Mouse (Mus musculus) heart, postnatal 0 days (tissue): ENCODE measurements around the gene Pak6. TPM values are rescaled to one million over a fixed set of nuclear protein-coding genes. Genes with fewer than 3 reads are reported as not detected.
A peak's percentile ranks its signal among the peaks of the same experiment; 100 is the strongest.

Experiments used
- ATAC-seq: fragments of 200-750 bp; cut with Nextera tagmentation; 2 replicates; pipeline ENCODE4 v1.8.0; 2017; ENCODE audit warnings: low read depth, moderate number of reproducible peaks, moderate library complexity; ENCODE audit not compliant: insufficient read depth
- DNase-seq: peaks from one replicate; pipeline ENCODE4 v3.0.0-alpha.2; 2016; ENCODE audit warnings: low spot score
- H3K27ac ChIP-seq: fragments of 300-500 bp; sonication (generic); 2 replicates; pipeline ENCODE4 v1.5.1; 2014; ENCODE audit warnings: low read depth, mild to moderate bottlenecking
- H3K27me3 ChIP-seq: fragments of 300-500 bp; sonication (generic); 2 replicates; pipeline ENCODE4 v1.6.1; 2014; ENCODE audit warnings: low read length, mixed read lengths; ENCODE audit not compliant: control insufficient read depth, insufficient read depth
- H3K36me3 ChIP-seq: fragments of 300-500 bp; sonication (generic); replicated peaks from 2 replicates; pipeline ENCODE4 v1.6.1; 2014; ENCODE audit warnings: low read length, mixed read lengths; ENCODE audit not compliant: control insufficient read depth, insufficient read depth
- H3K4me1 ChIP-seq: fragments of 300-500 bp; sonication (generic); 2 replicates; pipeline ENCODE4 v1.6.1; 2014; ENCODE audit warnings: antibody characterized with exemption; ENCODE audit not compliant: control insufficient read depth, insufficient read depth
- H3K4me2 ChIP-seq: fragments of 300-500 bp; sonication (generic); 2 replicates; pipeline ENCODE4 v1.6.1; 2014; ENCODE audit warnings: low read depth, mild to moderate bottlenecking, low read length, moderate library complexity
- H3K4me3 ChIP-seq: fragments of 300-500 bp; sonication (generic); 2 replicates; pipeline ENCODE4 v1.5.1; 2014; ENCODE audit warnings: low read depth, low read length
- H3K9ac ChIP-seq: fragments of 300-500 bp; sonication (generic); replicated peaks from 2 replicates; pipeline ENCODE4 v1.6.1; 2014; ENCODE audit warnings: low read depth, low read length, mixed read lengths
- H3K9me3 ChIP-seq: fragments of 300-500 bp; sonication (generic); replicated peaks from 2 replicates; pipeline ENCODE4 v1.6.1; 2016; ENCODE audit warnings: low read length; ENCODE audit not compliant: control insufficient read depth
- CTCF ChIP-seq: IDR thresholded peaks from 2 replicates; pipeline ENCODE4 v1.5.1; 2016; ENCODE audit warnings: antibody characterized with exemption, control low read depth, low read depth
- EP300 ChIP-seq: IDR thresholded peaks from 2 replicates; pipeline ENCODE4 v1.6.1; 2016; ENCODE audit warnings: antibody characterized with exemption, low read depth
- WGBS: fragments of 180-500 bp; shearing (Covaris S2); extraction: QIAGEN DNeasy Blood & Tissue Kit; methylation state at CpG from one replicate; pipeline ENCODE4 v1.1.7; 2014; 5-methylcytosine and 5-hydroxymethylcytosine counted together
- polyA plus RNA-seq: library from polyadenylated mRNA; unstranded; fragments of >200 nt; fragmentation: Nextera tagmentation; extraction: Ambion mirVana; gene quantifications from 2 replicates; pipeline ENCODE4 v1.2.1, GENCODE M21; 2015
- total RNA-seq: library from RNA; depleted of rRNA; stranded (reverse); fragments of >200 nt; gene quantifications from 2 replicates; pipeline ENCODE4 v1.2.3, GENCODE M21; 2014; ENCODE audit warnings: low replicate concordance; rRNA removed

Gene Pak6
- total RNA-seq: 16.8 and 17.0 TPM in 2 replicates
- polyA plus RNA-seq: 7.9 and 9.0 TPM in 2 replicates

- ATAC-seq (no peak), DNase-seq (no peak)
- Histone ChIP-seq H3K9ac (peak within 1 kb of the TSS; percentile 46), H3K4me1 (peaks cover 56% of the 10 kb centered on the region), H3K9me3 (no peaks in the 10 kb centered on the region), H3K27me3 (no peaks in the 10 kb centered on the region), H3K27ac (peak within 1 kb of the TSS; percentile 68), H3K4me3 (peak within 1 kb of the TSS; percentile 50), H3K4me2 (peak within 1 kb of the TSS; percentile 77), H3K36me3 (no peaks in the 10 kb centered on the region)
- no peak for TF ChIP-seq EP300
- no peak for TF ChIP-seq CTCF
- WGBS: 3% methylated on average over 33 of the region's 37 CpGs
These were observed at the start of gene Pak6 for GRCm38 (mm10) chr2:118662902-118663803. Gene Pak6 (plus strand): TSS chr2:118663303.

GRCm38 (mm10) chr2:118618013-118618412, 45.1 kb upstream of the Pak6 start:
- DNase-seq: no peak
- 87% methylated on average over 5 of the region's 5 CpGs for WGBS

GRCm38 (mm10) chr2:118620101-118620500, 43.0 kb upstream of the Pak6 start:
- H3K27me3 ChIP-seq: no peaks in the 10 kb centered on the region
- no peak overlapping the region for H3K4me2 ChIP-seq
- TF ChIP-seq CTCF (no peak), EP300 (no peak)
- peaks cover 95% of the 10 kb centered on the region for H3K36me3 ChIP-seq
- no peak overlapping the region for H3K9ac ChIP-seq
- DNase-seq (no peak), ATAC-seq (no peak)
- H3K27ac ChIP-seq: no peak overlapping the region
- H3K4me1 ChIP-seq: no peaks in the 10 kb centered on the region
- no peaks in the 10 kb centered on the region for H3K9me3 ChIP-seq
- H3K4me3 ChIP-seq: no peak overlapping the region
- 75% methylated on average over 2 of the region's 2 CpGs for WGBS

More at GRCm38 (mm10) chr2:118618013-118618412, 45.1 kb upstream of the Pak6 start:
- no peaks in the 10 kb centered on the region for H3K9me3 ChIP-seq
- peaks cover 96% of the 10 kb centered on the region for H3K36me3 ChIP-seq
- TF ChIP-seq CTCF: no peak
- TF ChIP-seq EP300: no peak
- H3K27me3 ChIP-seq: no peaks in the 10 kb centered on the region
- H3K9ac ChIP-seq: no peak overlapping the region
- no peak overlapping the region for H3K27ac ChIP-seq
- no peak for ATAC-seq
- H3K4me3 ChIP-seq: no peak overlapping the region
- H3K4me1 ChIP-seq: no peaks in the 10 kb centered on the region
- H3K4me2 ChIP-seq: no peak overlapping the region

GRCm38 (mm10) chr2:118620608-118621007, 42.5 kb upstream of the Pak6 start:
- Histone ChIP-seq H3K4me1 (no peaks in the 10 kb centered on the region), H3K4me3 (no peak overlapping the region), H3K9me3 (no peaks in the 10 kb centered on the region), H3K9ac (no peak overlapping the region), H3K27ac (no peak overlapping the region), H3K36me3 (peaks cover 91% of the 10 kb centered on the region), H3K4me2 (no peak overlapping the region), H3K27me3 (no peaks in the 10 kb centered on the region)
- DNase-seq (no peak), ATAC-seq (no peak)
- 88% methylated on average over 8 of the region's 8 CpGs for WGBS
- TF ChIP-seq EP300: no peak
- TF ChIP-seq CTCF: no peak

- Histone ChIP-seq H3K36me3 (peaks cover 80% of the 10 kb centered on the region), H3K4me1 (no peaks in the 10 kb centered on the region), H3K9me3 (no peaks in the 10 kb centered on the region), H3K27ac (no peak overlapping the region), H3K4me2 (no peak overlapping the region), H3K4me3 (no peak overlapping the region), H3K27me3 (no peaks in the 10 kb centered on the region), H3K9ac (no peak overlapping the region)
- TF ChIP-seq CTCF (no peak), EP300 (no peak)
- ATAC-seq: no peak
- DNase-seq: no peak
- WGBS: 95% methylated on average over 6 of the region's 6 CpGs
These were observed 33.8 kb upstream of the Pak6 start for GRCm38 (mm10) chr2:118629276-118629675.
